Mouse (Mus musculus): ENCODE measurements around the gene Fam169b. TPM values are rescaled to one million over a fixed set of nuclear protein-coding genes. Genes with fewer than 3 reads are reported as not detected.

Gene Fam169b
- polyA plus RNA-seq, 1 experiment from 2014 or later: 0.24 TPM

DNA sequence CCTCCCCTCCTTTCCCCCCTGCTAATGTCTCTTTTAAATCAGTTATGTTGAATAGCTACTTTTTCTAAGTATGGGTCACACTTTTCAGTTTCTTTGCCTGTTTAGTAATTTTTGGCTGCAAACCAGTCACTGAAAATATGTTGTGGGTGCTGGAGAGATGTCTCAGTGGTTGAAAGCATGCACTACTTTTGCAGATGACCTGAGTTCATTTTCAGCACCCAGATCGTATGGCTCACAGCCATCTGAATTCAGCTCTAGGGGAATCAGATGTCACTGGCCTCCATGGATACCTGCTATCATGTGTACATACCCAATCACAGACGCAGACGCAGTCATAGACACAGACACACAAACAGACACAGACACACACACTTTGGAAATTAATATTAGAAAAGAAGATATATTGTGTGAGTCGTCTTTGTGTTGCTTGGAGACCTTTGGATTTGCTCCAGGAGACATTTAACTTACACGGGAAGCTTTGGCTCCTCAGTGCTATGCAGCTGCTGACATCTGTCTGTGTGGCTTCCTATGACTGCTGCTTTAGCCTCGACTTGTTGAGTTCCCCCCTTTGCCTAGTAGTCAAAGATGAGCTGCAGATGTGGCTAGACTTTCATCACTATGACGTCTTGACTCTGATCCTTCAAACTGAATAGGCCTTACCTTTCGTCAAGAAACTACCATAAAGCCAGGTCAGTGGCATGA lies 63.6 kb downstream of the Fam169b start:
- WGBS (ENCODE audit: insufficient replicate concordance): 66% methylated on average over 8 of the region's 8 CpGs
- no peak for ATAC-seq
- no peaks in the 10 kb centered on the region for H3K27me3 ChIP-seq (replicated peaks)

DNA sequence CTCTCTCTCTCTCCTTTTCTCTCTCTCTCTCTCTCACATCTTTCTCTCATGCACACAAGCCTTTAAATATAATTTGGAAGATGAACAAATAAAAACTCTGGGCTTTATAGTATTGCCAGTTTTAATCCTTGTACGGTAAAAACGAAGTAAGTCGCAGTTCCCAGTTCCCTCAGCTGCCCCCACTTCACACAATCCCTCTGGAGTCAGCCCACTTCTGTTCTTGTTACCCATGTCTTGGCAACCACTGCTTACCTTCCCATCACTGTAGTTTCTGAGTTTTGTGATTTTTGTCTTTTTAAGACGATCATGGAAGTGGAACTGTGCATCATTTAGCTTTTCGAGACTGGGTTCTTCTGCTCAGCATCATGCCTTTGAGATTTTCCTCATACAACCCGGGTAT lies 65.0 kb downstream of the Fam169b start:
- Histone ChIP-seq H3K9me3 (replicated peaks) (no peaks in the 10 kb centered on the region), H3K36me3 (no peaks in the 10 kb centered on the region), H3K27me3 (replicated peaks) (no peaks in the 10 kb centered on the region), H3K4me1 (no peaks in the 10 kb centered on the region), H3K9ac (no peak overlapping the region), H3K4me3 (no peak overlapping the region), H3K4me2 (no peak overlapping the region), H3K27ac (no peak overlapping the region)
- WGBS (ENCODE audit: insufficient replicate concordance): 81% methylated on average over 6 of the region's 6 CpGs
- no peak for ATAC-seq

More for the DNA sequence above, 63.6 kb downstream of the Fam169b start:
- Histone ChIP-seq H3K36me3 (no peaks in the 10 kb centered on the region), H3K4me3 (no peak overlapping the region), H3K4me2 (no peak overlapping the region), H3K4me1 (no peaks in the 10 kb centered on the region), H3K9ac (no peak overlapping the region), H3K9me3 (replicated peaks) (no peaks in the 10 kb centered on the region), H3K27ac (no peak overlapping the region)

DNA sequence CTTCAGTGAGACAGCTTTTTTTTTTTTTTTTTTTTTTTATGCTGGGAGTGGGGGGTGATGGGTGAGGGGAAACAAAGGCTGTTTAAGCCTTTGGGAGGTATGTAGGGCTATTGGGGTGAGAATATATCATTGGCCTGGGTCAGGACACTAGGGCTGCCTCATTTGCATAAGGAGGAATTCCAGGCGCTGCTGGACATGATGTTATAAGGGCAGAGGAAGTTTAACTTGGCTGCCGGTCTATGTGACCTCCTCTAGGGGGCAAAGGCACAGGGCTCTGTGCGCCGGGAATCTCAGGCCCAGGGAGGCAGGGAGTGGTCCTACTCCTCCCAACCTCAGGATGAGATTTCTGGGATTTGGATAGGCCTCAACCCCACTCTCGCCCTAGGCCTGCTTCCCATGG lies 70.9 kb downstream of the Fam169b start:
- Histone ChIP-seq H3K27ac (no peak overlapping the region), H3K9ac (no peak overlapping the region), H3K9me3 (replicated peaks) (no peaks in the 10 kb centered on the region), H3K4me1 (no peaks in the 10 kb centered on the region), H3K4me2 (no peak overlapping the region), H3K27me3 (replicated peaks) (no peaks in the 10 kb centered on the region), H3K36me3 (no peaks in the 10 kb centered on the region), H3K4me3 (no peak overlapping the region)
- ATAC-seq: no peak
- 56% methylated on average over 5 of the region's 5 CpGs for WGBS (ENCODE audit: insufficient replicate concordance)

DNA sequence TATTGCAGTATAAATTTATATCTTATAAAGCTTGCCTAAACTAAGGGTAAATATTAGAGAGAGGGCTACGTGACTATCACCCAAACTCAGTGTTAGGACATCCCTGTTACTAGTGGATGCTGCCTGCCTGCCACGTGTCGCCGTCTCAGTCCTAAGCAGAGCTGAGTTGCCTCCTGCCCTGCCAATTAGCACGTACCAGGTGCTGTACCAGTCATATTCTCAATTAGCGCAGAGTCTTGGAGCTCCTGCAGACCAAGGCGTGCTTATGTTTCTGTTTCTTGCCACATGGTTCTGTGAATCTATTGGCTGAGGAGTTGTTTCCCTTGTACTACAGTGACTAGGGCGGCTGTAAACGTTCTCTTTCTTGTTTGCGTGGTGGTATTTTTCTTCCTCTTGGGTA lies 72.3 kb downstream of the Fam169b start:
- Histone ChIP-seq H3K27ac (no peak overlapping the region), H3K4me1 (no peaks in the 10 kb centered on the region), H3K9ac (no peak overlapping the region), H3K4me2 (no peak overlapping the region), H3K27me3 (replicated peaks) (no peaks in the 10 kb centered on the region), H3K9me3 (replicated peaks) (0 out of 2 replicates have a peak, but pooled peaks cover 4% of the 10 kb centered on the region), H3K36me3 (no peaks in the 10 kb centered on the region), H3K4me3 (no peak overlapping the region)
- ATAC-seq: no peak
- 76% methylated on average over 10 of the region's 10 CpGs for WGBS (ENCODE audit: insufficient replicate concordance)

DNA sequence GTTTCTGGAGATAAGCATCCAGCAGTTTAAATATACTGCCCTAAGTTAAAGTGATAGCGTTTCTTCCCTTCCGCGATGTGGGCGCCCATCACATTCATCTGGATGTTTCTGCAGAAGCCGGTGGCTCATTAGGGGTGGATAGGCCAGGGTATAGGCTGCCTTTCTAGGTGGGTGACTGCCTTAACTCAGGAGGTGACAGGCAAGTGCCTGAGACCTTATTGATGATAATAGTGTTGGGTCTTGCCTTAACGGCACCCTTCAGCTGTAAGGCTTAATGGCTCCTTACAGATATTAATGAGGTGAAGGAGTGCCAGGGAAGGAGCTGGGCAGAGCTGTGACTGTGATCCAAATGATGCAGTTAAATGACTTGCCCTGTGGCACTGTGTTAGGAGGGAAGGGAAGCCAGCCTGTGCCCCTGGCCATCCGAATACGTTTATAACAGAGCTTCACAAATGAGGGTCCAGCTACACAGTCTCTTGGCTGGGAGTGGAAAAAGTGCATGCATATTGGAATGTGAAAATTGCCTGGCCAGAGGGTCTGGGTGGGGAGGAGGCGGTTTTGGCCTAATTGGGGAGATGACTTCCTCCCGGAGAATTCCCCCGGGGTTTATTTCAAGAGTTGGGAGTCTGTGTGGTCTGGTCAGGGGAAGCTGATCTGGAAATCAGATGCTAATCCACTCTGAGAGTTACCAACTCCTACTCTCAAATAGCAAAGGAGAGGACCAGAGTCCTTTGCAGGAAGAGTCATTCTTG lies 81.9 kb downstream of the Fam169b start:
- Histone ChIP-seq H3K27me3 (replicated peaks) (peaks cover 6% of the 10 kb centered on the region; the same call in 1 of the 2 replicates), H3K9ac (no peak overlapping the region), H3K36me3 (no peaks in the 10 kb centered on the region), H3K9me3 (replicated peaks) (0 out of 2 replicates have a peak, but pooled peaks cover 7% of the 10 kb centered on the region), H3K4me1 (no peaks in the 10 kb centered on the region), H3K4me3 (no peak overlapping the region), H3K27ac (no peak overlapping the region), H3K4me2 (no peak overlapping the region)
- WGBS (ENCODE audit: insufficient replicate concordance): 69% methylated on average over 11 of the region's 11 CpGs
- no peak for ATAC-seq

DNA sequence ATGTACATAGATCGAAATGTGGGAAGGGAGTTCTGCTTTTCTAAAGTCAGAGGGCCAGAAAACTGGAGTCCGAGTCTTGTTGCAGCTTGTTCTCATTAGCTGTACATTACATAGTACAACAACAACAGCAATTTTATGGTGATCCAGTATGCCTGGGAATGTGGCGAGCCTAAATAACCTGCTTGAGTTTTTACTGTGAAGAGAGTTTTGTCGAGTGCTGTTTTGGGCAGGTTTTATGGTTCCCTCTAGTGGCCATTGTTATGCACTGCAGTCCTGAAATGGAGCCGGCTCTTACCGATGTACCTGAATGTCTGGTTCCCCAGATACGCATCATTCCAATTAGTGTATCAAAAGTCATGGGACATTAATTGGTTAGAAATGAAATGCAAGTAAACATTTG lies 83.8 kb downstream of the Fam169b start:
- Histone ChIP-seq H3K27me3 (replicated peaks) (peaks cover 6% of the 10 kb centered on the region; the same call in 1 of the 2 replicates), H3K9ac (no peak overlapping the region), H3K4me2 (no peak overlapping the region), H3K27ac (no peak overlapping the region), H3K4me1 (no peaks in the 10 kb centered on the region), H3K4me3 (no peak overlapping the region), H3K9me3 (replicated peaks) (no peaks in the 10 kb centered on the region), H3K36me3 (no peaks in the 10 kb centered on the region)
- no peak for ATAC-seq
- WGBS (ENCODE audit: insufficient replicate concordance): 19% methylated on average over 7 of the region's 7 CpGs

DNA sequence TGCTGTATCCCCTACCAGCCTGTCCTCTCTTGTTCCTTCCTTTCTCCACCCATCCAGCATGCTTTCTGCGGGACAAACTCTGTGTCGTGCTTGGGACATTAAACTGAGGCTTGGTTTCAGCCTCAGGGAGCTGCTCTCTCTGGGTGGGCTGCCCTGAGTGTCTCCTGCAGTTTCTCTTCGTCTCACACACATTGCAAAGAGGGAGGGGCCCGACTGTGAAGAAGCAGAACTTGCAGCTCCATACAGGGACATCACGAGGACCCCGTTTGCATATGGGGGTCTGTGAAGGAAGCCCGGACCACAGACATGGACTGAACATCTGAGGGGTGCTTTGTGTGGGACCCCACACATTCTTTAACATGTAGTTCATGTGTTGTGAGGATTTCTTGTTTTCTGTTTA lies 89.0 kb downstream of the Fam169b start:
- Histone ChIP-seq H3K9me3 (replicated peaks) (no peaks in the 10 kb centered on the region), H3K36me3 (no peaks in the 10 kb centered on the region), H3K27ac (no peak overlapping the region), H3K4me2 (no peak overlapping the region), H3K4me1 (no peaks in the 10 kb centered on the region), H3K27me3 (replicated peaks) (peaks cover 6% of the 10 kb centered on the region; the same call in 1 of the 2 replicates), H3K9ac (no peak overlapping the region), H3K4me3 (no peak overlapping the region)
- ATAC-seq: no peak
- 53% methylated on average over 7 of the region's 7 CpGs for WGBS (ENCODE audit: insufficient replicate concordance)

DNA sequence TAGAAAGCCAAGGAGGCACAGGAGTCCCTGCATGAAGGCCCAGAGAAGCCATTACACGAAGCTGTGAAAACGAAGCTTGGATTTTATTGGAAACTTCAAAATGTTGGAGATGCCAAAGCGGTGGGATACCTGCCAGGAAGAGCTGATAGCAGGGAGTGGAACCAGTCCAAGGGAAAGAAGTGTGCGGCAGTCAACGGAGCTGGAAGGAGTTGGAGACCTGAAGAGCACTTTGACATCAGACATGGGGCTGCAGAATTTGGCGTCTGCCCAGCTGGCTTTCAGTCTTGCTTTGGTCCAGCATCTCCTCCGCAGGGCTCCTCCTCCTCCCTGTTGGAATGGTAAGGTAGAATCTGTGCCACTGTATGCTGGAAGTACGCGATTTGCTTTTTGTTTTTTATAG lies 92.1 kb downstream of the Fam169b start:
- no peak overlapping the region for H3K9ac ChIP-seq
- no peak overlapping the region for H3K4me2 ChIP-seq
- peaks cover 13% of the 10 kb centered on the region; the same call in 1 of the 2 replicates for H3K27me3 ChIP-seq (replicated peaks)
- ATAC-seq: no peak
- H3K4me3 ChIP-seq: no peak overlapping the region
- H3K36me3 ChIP-seq: no peaks in the 10 kb centered on the region
- peaks cover 4% of the 10 kb centered on the region; the same call in 1 of the 2 replicates for H3K4me1 ChIP-seq
- WGBS (ENCODE audit: insufficient replicate concordance): 73% methylated on average over 9 of the region's 9 CpGs
- H3K9me3 ChIP-seq (replicated peaks): no peaks in the 10 kb centered on the region
- no peak overlapping the region for H3K27ac ChIP-seq

DNA sequence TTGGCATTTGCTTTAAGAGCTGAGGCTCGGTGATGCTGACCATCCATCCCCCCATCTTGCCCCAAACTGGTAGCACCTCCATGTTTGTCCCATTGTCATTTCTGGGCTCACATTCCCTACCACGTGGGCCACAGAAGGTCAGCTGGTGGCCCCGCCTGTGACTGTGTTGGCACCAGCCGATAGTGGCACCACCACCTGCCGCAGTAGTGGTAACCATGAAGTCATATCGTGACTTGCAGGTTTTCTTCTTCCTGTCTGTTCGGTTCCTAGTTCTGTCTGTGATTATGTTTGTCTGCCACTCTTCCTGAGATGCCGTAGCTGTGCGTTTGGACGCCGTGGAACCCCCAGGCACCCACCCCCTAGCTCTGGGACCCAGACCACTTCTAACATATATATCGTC lies 95.3 kb downstream of the Fam169b start:
- WGBS (ENCODE audit: insufficient replicate concordance): 64% methylated on average over 12 of the region's 12 CpGs
- Histone ChIP-seq H3K9me3 (replicated peaks) (no peaks in the 10 kb centered on the region), H3K4me3 (no peak overlapping the region), H3K4me1 (peaks cover 4% of the 10 kb centered on the region; the same call in 1 of the 2 replicates), H3K27ac (no peak overlapping the region), H3K36me3 (no peaks in the 10 kb centered on the region), H3K4me2 (no peak overlapping the region), H3K27me3 (replicated peaks) (peaks cover 45% of the 10 kb centered on the region), H3K9ac (no peak overlapping the region)
- ATAC-seq: no peak

DNA sequence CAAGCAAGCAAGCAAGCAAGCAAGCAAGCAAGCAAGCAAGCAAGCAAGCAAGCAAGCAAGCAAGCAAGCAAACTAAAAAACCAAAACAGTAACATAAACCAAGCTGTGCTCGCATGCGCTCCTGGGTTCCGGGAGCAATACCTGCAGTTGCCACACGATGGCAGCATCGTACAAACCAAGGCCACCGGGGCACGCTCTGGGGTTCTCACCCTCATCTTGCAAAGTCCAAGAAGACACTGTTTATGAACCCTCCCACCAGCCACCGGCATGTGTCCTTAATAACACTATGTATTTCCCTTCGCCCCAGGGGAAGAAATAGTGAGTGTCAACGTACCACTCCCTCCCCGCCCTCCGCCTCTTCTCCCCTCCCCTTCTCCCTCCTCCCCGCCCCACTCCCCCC lies 96.1 kb downstream of the Fam169b start:
- 4% methylated on average over 12 of the region's 13 CpGs for WGBS (ENCODE audit: insufficient replicate concordance)
- Histone ChIP-seq H3K36me3 (no peaks in the 10 kb centered on the region), H3K4me1 (peaks cover 4% of the 10 kb centered on the region; the same call in 1 of the 2 replicates), H3K4me2 (peak overlapping the region; percentile 50), H3K27me3 (replicated peaks) (peaks cover 45% of the 10 kb centered on the region), H3K27ac (no peak overlapping the region), H3K9ac (no peak overlapping the region), H3K9me3 (replicated peaks) (no peaks in the 10 kb centered on the region), H3K4me3 (no peak overlapping the region; the same call in 1 of the 2 replicates)
- no peak for ATAC-seq

DNA sequence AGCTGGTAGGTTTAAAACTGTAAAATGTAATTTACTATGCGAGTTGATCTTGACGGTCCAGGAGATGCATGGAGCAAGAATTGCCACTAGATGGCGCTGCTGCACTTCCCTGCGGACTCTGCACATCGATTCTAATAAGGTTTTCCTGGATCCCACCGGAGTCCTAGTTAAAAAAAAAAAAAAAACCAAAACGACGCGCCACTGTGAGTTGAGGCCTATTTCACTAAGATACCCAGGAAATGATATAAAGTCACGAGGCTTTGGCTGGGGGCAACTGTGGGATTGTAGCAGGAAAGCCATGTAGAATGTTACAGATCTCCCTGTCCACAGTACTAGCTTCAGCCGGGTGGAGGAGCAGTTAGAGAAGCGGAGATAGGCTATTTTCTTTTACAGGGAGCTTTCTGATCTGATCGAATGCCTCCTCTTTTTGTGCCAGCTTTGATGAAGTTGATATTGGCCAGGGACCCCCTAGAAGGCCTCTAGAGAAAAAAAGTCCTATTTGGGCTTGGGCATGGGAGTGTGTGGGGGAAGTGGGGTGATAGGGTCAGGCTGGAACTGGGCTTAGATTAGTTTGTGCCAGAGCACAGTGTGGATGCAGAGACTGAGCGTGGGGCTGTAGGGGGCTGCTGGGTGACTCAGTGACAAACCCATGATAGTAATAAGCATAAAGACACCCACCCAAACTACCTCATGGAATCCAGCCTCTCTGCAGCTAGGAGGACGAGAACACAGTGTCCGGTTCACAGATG lies 100.6 kb downstream of the Fam169b start:
- Histone ChIP-seq H3K4me1 (peaks cover 4% of the 10 kb centered on the region; the same call in 1 of the 2 replicates), H3K36me3 (no peaks in the 10 kb centered on the region), H3K9me3 (replicated peaks) (no peaks in the 10 kb centered on the region), H3K4me3 (no peak overlapping the region), H3K4me2 (0 out of 2 replicates have a peak overlapping the region, but pooled peaks have one; percentile 3), H3K9ac (no peak overlapping the region), H3K27ac (no peak overlapping the region), H3K27me3 (replicated peaks) (peaks cover 41% of the 10 kb centered on the region)
- ATAC-seq: no peak
- 16% methylated on average over 16 of the region's 16 CpGs for WGBS (ENCODE audit: insufficient replicate concordance)

DNA sequence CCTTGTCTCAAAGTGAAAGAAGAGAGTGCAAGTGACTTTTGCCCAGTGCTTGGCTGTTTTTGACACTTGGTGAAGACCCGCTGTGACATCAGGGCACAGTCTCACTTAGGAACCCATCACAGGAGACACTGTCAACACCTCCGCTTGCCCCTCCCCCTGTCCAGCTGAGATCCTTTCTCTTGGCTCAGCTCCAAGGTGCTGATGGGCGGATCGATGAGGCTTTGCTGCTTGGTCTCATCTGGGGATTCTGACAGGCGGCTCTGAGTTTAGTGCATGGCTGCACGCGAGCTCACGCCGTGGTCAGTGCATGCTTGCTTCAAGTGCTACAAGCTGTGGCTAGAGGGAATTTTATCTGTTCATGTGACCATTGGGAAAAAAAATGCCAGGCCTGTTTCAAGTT lies 108.5 kb downstream of the Fam169b start:
- H3K9me3 ChIP-seq (replicated peaks): no peaks in the 10 kb centered on the region
- 38% methylated on average over 9 of the region's 9 CpGs for WGBS (ENCODE audit: insufficient replicate concordance)
- ATAC-seq: no peak
- no peaks in the 10 kb centered on the region for H3K4me1 ChIP-seq
- 0 out of 2 replicates have a peak, but pooled peaks cover 4% of the 10 kb centered on the region for H3K27me3 ChIP-seq (replicated peaks)
- no peak overlapping the region for H3K27ac ChIP-seq
- no peak overlapping the region for H3K9ac ChIP-seq
- H3K4me2 ChIP-seq: no peak overlapping the region
- H3K4me3 ChIP-seq: no peak overlapping the region
- H3K36me3 ChIP-seq: no peaks in the 10 kb centered on the region

Data from liver, embryonic 12.5 days (tissue).